Mouse (Mus musculus): Measurements from ENCODE around the gene Arntl2.

- no peak for TF ChIP-seq POLR2A (IDR thresholded peaks at IDR 0.05; ENCODE audit: low read depth, low read length)
- TF ChIP-seq USF1 (IDR thresholded peaks at IDR 0.05; ENCODE audit: low read depth, low read length) = no peak
- TF ChIP-seq JUN (IDR thresholded peaks at IDR 0.05; ENCODE audit: insufficient read depth, low read depth, low read length) = no peak
- TF ChIP-seq BHLHE40 (IDR thresholded peaks at IDR 0.05; ENCODE audit: low read depth, low read length) = no peak
- TF ChIP-seq MYC (IDR thresholded peaks at IDR 0.05; ENCODE audit: low read depth, low read length) = no peak
- TF ChIP-seq ZNF384 (IDR thresholded peaks at IDR 0.05; ENCODE audit: low read depth, low read length) = no peak
- no peak for TF ChIP-seq EP300 (IDR thresholded peaks at IDR 0.05; ENCODE audit: low read length)
These were observed 35.1 kb upstream of the Arntl2 start for GRCm38 (mm10) chr6:146760736-146761135.

All from CH12.LX (cell line).